Mouse (Mus musculus): ENCODE results near the gene Plcb4.

GRCm38 (mm10) chr2:135810841-135811240, 152.0 kb downstream of the Plcb4 start:
- TF ChIP-seq EP300 (IDR thresholded peaks at IDR 0.05): no peak
- no peak for TF ChIP-seq CTCF (IDR thresholded peaks at IDR 0.05)

Measured in lung, postnatal 0 days (tissue).